Mouse (Mus musculus) heart, embryonic 15.5 days (tissue): ENCODE results near the gene Med13l. TPM values are rescaled to one million over a fixed set of nuclear protein-coding genes. Genes with fewer than 3 reads are reported as not detected.

Experiments used
- ATAC-seq: fragments of 200-750 bp; cut with Nextera tagmentation; replicated peaks from 2 replicates; pipeline ENCODE4 v1.8.0; 2017; ENCODE audit warnings: low read depth, moderate TSS enrichment; ENCODE audit not compliant: insufficient number of reproducible peaks, insufficient read depth, low FRiP score
- H3K27ac ChIP-seq: fragments of 300-500 bp; sonication (generic); 2 replicates; pipeline ENCODE4 v1.5.1; 2015; ENCODE audit warnings: mild to moderate bottlenecking, inconsistent platforms
- H3K27me3 ChIP-seq: fragments of 300-500 bp; sonication (generic); 2 replicates; pipeline ENCODE4 v1.6.1; 2015; ENCODE audit warnings: inconsistent platforms
- H3K36me3 ChIP-seq: fragments of 300-500 bp; sonication (generic); 2 replicates; pipeline ENCODE4 v1.6.1; 2015; ENCODE audit warnings: mild to moderate bottlenecking, inconsistent platforms
- H3K4me1 ChIP-seq: fragments of 300-500 bp; sonication (generic); replicated peaks from 2 replicates; pipeline ENCODE4 v1.6.1; 2015; ENCODE audit warnings: inconsistent platforms
- H3K4me2 ChIP-seq: fragments of 300-500 bp; sonication (generic); 2 replicates; pipeline ENCODE4 v1.6.1; 2015; ENCODE audit warnings: inconsistent platforms, mild to moderate bottlenecking, moderate library complexity
- H3K4me3 ChIP-seq: fragments of 300-500 bp; sonication (generic); 2 replicates; pipeline ENCODE4 v1.5.1; 2015; ENCODE audit warnings: mild to moderate bottlenecking, inconsistent platforms
- H3K9ac ChIP-seq: fragments of 300-500 bp; sonication (generic); 2 replicates; pipeline ENCODE4 v1.6.1; 2015; ENCODE audit warnings: mild to moderate bottlenecking, inconsistent platforms
- H3K9me3 ChIP-seq: fragments of 300-500 bp; sonication (generic); replicated peaks from 2 replicates; pipeline ENCODE4 v1.6.1; 2016; ENCODE audit warnings: inconsistent platforms
- WGBS: fragments of 180-500 bp; shearing (Covaris S2); methylation state at CpG from one replicate; pipeline ENCODE4 v1.1.7; 2015; ENCODE audit warnings: mixed read lengths; 5-methylcytosine and 5-hydroxymethylcytosine counted together
- polyA plus RNA-seq: library from polyadenylated mRNA; unstranded; fragments of >200 nt; fragmentation: Nextera tagmentation; extraction: Ambion mirVana; gene quantifications from 2 replicates; pipeline ENCODE4 v1.2.1, GENCODE M21; 2015

The Med13l gene
- polyA plus RNA-seq, 1 experiment from 2014 or later, result 6.1 TPM

DNA sequence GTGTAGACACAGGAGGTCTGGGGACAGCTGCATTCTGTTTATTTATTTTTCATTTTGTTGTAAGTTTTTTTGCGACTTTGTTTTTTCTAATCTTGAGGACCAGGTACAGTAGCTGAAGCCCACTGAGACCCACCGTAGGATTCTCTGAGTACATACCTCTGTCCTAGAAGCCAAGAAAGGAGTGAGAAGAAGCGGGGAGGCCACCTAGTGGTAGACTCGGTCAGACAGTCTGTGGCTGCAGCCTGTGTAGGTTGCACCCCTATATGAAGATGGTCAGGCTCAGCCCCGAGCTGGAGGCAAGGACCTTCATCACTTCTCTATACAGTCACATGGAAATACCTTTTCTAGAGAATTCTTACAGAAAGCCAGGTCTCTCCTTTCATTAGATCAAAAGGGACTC is 202.9 kb downstream of the Med13l start:
- Histone ChIP-seq H3K9ac (no peak overlapping the region), H3K9me3 (no peaks in the 10 kb centered on the region), H3K4me1 (no peaks in the 10 kb centered on the region), H3K4me2 (no peak overlapping the region), H3K27me3 (no peaks in the 10 kb centered on the region), H3K4me3 (no peak overlapping the region), H3K36me3 (peaks cover 49% of the 10 kb centered on the region), H3K27ac (no peak overlapping the region)
- 58% methylated on average over 5 of the region's 5 CpGs for WGBS
- ATAC-seq, result no peak

DNA sequence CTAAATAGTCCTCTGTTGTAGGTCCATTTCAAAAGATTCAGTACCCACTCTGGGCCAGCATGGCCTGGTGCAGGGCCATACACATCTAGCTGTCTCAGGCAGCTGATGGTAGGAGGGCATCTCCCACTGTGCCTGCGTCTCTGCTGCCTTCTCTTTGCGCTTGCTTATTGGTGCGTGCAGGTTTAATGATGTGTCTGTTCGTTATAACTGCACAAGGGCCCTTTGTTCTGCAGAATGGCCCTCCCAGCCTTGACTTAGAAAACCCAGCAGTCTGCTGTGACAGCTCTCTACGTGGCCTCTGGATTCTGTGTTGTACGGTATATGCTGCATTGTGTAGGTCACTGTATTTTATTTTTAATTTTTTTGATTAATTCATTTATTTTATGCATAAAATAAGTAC is 208.7 kb downstream of the Med13l start:
- 84% methylated on average over 6 of the region's 6 CpGs for WGBS
- peaks cover 8% of the 10 kb centered on the region for H3K4me1 ChIP-seq

DNA sequence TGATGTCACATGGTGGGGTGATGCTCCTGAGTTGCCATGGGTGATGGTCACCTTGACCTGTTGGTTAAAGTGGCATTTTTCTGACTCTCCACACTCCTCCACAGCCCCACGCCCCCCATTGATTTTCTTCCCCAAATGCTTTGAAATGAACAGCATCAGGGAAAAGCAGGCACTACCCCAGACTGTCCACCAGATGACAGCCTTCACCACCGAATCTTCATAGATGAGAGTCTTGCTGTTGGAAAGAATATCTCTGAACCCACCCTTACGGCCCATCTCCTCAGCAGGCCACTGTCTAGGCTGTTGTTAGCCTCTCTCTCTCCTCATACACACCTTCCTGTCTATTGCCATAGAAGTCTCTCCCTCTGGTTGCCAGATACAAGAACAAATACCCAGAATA is 213.4 kb downstream of the Med13l start:
- Histone ChIP-seq H3K27me3 (peaks cover 26% of the 10 kb centered on the region), H3K27ac (no peak overlapping the region), H3K9ac (no peak overlapping the region), H3K36me3 (no peaks in the 10 kb centered on the region), H3K4me2 (no peak overlapping the region), H3K9me3 (no peaks in the 10 kb centered on the region), H3K4me3 (no peak overlapping the region), H3K4me1 (peaks cover 8% of the 10 kb centered on the region)
- ATAC-seq, result no peak
- 37% methylated on average over 3 of the region's 3 CpGs for WGBS

More for the DNA sequence above, 208.7 kb downstream of the Med13l start:
- H3K4me3 ChIP-seq, result no peak overlapping the region
- H3K36me3 ChIP-seq, result 0 out of 2 replicates have a peak, but pooled peaks cover 2% of the 10 kb centered on the region
- no peak overlapping the region for H3K27ac ChIP-seq
- H3K9me3 ChIP-seq, result no peaks in the 10 kb centered on the region
- no peak for ATAC-seq
- no peak overlapping the region for H3K9ac ChIP-seq
- no peak overlapping the region for H3K4me2 ChIP-seq
- peaks cover 19% of the 10 kb centered on the region for H3K27me3 ChIP-seq

DNA sequence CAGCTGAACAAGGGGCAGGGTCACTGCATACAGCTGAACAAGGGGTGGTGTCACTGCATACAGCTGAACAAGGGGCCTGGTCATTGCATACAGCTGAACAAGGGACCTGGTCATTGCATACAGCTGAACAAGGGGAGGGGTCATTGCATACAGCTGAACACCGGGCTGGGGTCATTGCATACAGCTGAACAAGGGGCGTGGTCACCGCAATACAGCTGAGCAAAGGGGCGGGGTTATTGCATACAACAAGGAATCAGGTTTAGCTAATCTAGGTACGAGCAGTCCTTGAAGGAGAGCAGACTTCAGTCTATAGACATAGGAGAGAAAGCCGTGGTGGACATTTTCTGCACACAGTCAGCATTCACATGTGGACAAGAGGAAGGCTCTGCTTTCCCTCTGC is 215.9 kb downstream of the Med13l start:
- no peaks in the 10 kb centered on the region for H3K9me3 ChIP-seq
- H3K27me3 ChIP-seq, result peaks cover 38% of the 10 kb centered on the region
- no peak for ATAC-seq
- no peak overlapping the region for H3K27ac ChIP-seq
- no peaks in the 10 kb centered on the region for H3K4me1 ChIP-seq
- no peaks in the 10 kb centered on the region for H3K36me3 ChIP-seq
- 68% methylated on average over 6 of the region's 6 CpGs for WGBS
- H3K4me3 ChIP-seq, result no peak overlapping the region
- no peak overlapping the region for H3K9ac ChIP-seq
- H3K4me2 ChIP-seq, result no peak overlapping the region

DNA sequence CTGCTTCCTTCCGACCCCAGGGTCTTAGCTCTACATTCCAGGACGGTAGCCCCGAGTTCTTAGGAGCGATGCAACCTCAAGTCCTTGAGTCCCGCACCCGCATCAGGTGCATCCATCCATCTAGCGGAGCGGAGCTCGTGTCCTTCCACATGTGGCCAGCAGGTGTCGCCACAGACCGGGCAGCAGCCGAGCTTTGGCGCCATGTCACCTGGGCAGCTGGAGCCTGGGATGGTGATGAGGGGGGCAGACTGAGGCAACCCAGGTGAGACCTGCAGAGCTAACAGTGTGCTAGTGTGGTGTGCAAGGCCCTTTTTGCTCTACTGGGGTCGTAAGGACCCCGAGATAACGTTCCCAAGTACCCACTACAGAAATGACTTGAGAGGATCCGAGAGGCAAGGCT is 221.1 kb downstream of the Med13l start:
- H3K27ac ChIP-seq, result no peak overlapping the region
- no peaks in the 10 kb centered on the region for H3K4me1 ChIP-seq
- H3K27me3 ChIP-seq, result peaks cover 31% of the 10 kb centered on the region
- no peak overlapping the region for H3K4me3 ChIP-seq
- ATAC-seq, result no peak
- WGBS, result 10% methylated on average over 17 of the region's 17 CpGs
- no peaks in the 10 kb centered on the region for H3K9me3 ChIP-seq
- no peaks in the 10 kb centered on the region for H3K36me3 ChIP-seq
- H3K9ac ChIP-seq, result no peak overlapping the region
- H3K4me2 ChIP-seq, result no peak overlapping the region

DNA sequence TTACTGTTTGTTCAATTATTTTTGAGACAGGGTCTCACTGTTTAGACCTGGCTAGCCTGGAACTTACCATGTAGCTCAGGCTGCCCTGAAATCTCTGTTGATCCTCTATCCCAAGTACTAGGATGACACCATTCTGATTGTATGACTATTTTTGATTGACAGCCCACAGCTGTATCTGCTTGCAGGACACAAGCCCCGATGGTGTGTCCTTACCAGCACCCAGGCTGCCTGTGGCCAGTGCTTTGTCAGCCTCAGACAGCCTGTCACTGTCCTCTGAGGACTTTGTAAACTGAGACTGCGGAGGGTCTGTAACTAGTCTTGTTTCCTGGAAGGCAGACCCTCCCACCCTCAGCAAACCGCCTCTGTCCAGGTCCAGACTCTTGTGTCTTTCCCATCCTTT is 221.7 kb downstream of the Med13l start:
- H3K27me3 ChIP-seq, result peaks cover 31% of the 10 kb centered on the region
- no peaks in the 10 kb centered on the region for H3K4me1 ChIP-seq
- no peak overlapping the region for H3K4me2 ChIP-seq
- no peaks in the 10 kb centered on the region for H3K9me3 ChIP-seq
- 70% methylated on average over 3 of the region's 3 CpGs for WGBS
- H3K9ac ChIP-seq, result no peak overlapping the region
- H3K36me3 ChIP-seq, result no peaks in the 10 kb centered on the region
- H3K4me3 ChIP-seq, result no peak overlapping the region
- no peak for ATAC-seq
- H3K27ac ChIP-seq, result no peak overlapping the region

DNA sequence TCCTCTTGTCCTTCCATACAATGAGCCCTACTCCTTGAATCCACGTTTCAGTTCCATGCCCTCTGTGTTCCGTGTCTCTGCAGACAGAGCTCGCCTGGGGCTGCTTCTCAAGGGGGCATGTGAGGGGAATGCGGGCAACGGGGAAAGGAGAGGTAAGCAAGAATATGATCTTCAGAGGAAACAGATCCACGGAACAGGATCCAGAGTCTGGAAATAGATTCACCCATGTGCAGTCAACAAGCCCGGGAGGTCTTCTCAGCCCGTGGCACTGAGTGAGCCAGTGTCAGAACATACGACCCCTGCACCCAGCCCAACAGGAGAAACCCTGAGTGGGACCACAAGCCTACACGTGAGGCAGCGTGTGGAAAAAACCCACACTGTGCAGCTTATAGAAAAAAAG is 228.7 kb downstream of the Med13l start:
- no peaks in the 10 kb centered on the region for H3K36me3 ChIP-seq
- no peak overlapping the region for H3K4me3 ChIP-seq
- H3K27me3 ChIP-seq, result no peaks in the 10 kb centered on the region; the same call in 1 of the 2 replicates
- H3K4me2 ChIP-seq, result no peak overlapping the region
- 82% methylated on average over 11 of the region's 11 CpGs for WGBS
- H3K9me3 ChIP-seq, result no peaks in the 10 kb centered on the region
- no peak overlapping the region for H3K27ac ChIP-seq
- ATAC-seq, result no peak
- no peak overlapping the region for H3K9ac ChIP-seq
- no peaks in the 10 kb centered on the region for H3K4me1 ChIP-seq

DNA sequence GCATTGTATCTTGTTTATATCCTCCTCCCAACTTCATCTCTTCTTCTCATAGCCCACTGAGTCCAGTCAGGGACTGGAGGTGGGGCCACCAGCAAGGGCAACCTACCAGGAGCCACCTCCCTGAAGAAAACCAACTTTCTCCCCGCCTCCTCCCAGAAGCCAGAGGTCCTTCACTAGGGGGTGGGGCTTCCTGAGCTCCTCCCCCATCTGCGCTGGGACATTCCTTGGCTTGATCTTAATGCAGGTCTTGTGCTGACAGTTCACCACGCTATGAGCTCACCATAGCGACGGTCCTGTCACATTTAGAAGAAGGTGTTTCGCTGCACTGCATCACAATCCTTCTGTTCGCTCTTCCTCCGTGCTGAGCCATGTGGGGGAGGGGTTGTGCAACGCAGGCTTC is 229.3 kb downstream of the Med13l start:
- no peak overlapping the region for H3K9ac ChIP-seq
- H3K36me3 ChIP-seq, result no peaks in the 10 kb centered on the region
- no peak for ATAC-seq
- no peak overlapping the region for H3K4me3 ChIP-seq
- WGBS, result 75% methylated on average over 9 of the region's 9 CpGs
- H3K4me2 ChIP-seq, result no peak overlapping the region
- H3K4me1 ChIP-seq, result no peaks in the 10 kb centered on the region
- H3K9me3 ChIP-seq, result no peaks in the 10 kb centered on the region
- H3K27ac ChIP-seq, result no peak overlapping the region
- no peaks in the 10 kb centered on the region for H3K27me3 ChIP-seq

DNA sequence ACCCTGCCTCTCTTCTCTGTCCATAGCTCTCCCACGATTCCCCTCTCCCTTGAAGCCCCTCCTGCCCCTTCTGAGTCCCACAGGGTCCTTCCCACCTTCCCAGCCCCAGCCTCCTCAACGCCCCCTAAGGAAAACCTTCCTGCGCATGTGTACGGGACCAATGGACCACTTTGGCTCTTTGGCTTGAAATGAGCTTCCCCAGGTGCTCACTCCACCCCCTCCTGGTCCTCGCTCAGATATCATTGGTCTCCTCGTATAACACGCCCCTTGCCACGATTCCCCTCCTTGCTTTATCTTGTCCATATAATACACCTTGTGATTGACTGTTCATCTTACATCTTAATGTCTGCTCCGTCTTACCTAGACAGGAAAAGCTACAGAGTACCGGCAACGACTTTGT is 237.3 kb downstream of the Med13l start:
- no peak overlapping the region for H3K27ac ChIP-seq
- no peaks in the 10 kb centered on the region for H3K4me1 ChIP-seq
- H3K27me3 ChIP-seq, result no peaks in the 10 kb centered on the region; the same call in 1 of the 2 replicates
- WGBS, result 85% methylated on average over 11 of the region's 11 CpGs
- no peak overlapping the region for H3K4me2 ChIP-seq
- H3K36me3 ChIP-seq, result no peaks in the 10 kb centered on the region
- no peak for ATAC-seq
- H3K9me3 ChIP-seq, result no peaks in the 10 kb centered on the region
- H3K4me3 ChIP-seq, result no peak overlapping the region
- no peak overlapping the region for H3K9ac ChIP-seq

DNA sequence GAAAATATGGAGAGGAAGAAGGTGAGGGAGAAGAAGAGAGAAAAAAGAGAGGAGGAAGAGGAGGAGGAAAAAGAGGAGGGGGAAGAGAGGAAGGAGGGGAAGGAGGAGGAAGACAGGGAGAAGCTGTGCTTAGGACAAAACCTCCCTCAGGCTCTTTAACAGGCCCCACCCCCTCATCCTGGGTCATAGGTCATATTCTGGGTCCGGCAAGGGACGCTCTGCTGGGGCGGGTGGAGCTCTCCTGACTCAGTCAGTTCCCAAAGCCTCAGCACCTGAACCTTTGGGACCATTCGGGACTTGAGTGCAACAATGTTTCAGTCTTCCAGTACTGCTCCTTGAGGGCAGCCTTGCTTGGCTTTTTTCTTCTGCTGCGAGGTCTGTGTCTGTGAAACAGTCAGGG is 241.1 kb downstream of the Med13l start:
- Histone ChIP-seq H3K9ac (no peak overlapping the region), H3K4me1 (no peaks in the 10 kb centered on the region), H3K4me3 (no peak overlapping the region), H3K27ac (no peak overlapping the region), H3K36me3 (no peaks in the 10 kb centered on the region), H3K4me2 (no peak overlapping the region), H3K27me3 (peaks cover 5% of the 10 kb centered on the region; the same call in 1 of the 2 replicates), H3K9me3 (no peaks in the 10 kb centered on the region)
- 41% methylated on average over 5 of the region's 5 CpGs for WGBS
- no peak for ATAC-seq

DNA sequence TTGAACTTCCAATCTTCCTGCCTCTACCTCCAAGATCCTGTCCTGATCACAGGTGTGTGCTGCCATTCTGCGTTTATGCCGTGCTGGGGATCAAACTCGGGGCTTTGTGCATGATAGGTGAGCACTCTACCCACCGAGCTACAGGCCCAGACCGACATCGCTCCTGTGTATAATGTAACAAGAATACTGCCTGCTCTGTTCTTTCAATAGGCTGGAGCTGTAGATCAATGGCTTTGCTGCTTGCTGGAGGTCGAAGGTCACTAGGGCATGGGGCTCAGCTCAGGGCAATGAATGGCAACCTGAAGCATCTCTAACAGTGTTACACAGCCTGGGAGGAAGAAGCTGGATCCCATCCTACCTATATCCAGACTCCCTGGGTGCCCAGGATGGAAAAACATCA is 241.6 kb downstream of the Med13l start:
- Histone ChIP-seq H3K4me1 (no peaks in the 10 kb centered on the region), H3K4me3 (no peak overlapping the region), H3K4me2 (no peak overlapping the region), H3K27me3 (peaks cover 5% of the 10 kb centered on the region; the same call in 1 of the 2 replicates), H3K36me3 (no peaks in the 10 kb centered on the region), H3K9me3 (no peaks in the 10 kb centered on the region), H3K27ac (no peak overlapping the region), H3K9ac (no peak overlapping the region)
- no peak for ATAC-seq
- WGBS, result 85% methylated on average over 7 of the region's 7 CpGs

DNA sequence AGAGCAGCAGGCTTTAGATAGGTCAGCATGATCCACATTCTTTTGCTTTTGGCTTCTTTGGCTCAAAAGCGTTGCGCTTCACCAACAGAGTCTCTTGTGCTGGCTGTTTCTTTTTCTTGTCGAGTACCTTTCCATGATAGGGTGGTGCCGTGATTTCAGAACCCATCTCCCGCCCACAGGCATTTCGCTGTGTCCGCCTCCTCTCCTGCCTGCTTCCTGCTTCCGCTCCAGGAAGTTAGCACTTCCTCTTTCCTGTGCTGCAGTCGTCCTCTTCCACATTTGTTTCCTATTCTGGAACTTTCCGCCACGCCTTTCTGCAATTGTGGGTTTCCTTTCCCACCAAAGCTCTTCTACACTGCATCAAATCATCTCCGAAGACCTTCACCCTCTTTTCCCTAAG is 248.5 kb downstream of the Med13l start:
- Histone ChIP-seq H3K9ac (no peak overlapping the region), H3K9me3 (no peaks in the 10 kb centered on the region), H3K27me3 (peaks cover 3% of the 10 kb centered on the region; the same call in 1 of the 2 replicates), H3K36me3 (no peaks in the 10 kb centered on the region), H3K4me1 (peaks cover 11% of the 10 kb centered on the region), H3K4me2 (no peak overlapping the region), H3K27ac (no peak overlapping the region), H3K4me3 (no peak overlapping the region)
- WGBS, result 74% methylated on average over 12 of the region's 12 CpGs
- ATAC-seq, result no peak
